Mouse (Mus musculus): ENCODE results near the gene Pcgf2.
"Not testable (repeated sequence)": the region's sequence is repeated elsewhere in the genome, so short reads cannot be mapped to it uniquely, and the experiment has no call there.

Gene Pcgf2

GRCm38 (mm10) chr11:97700003-97700745 is at the start of gene Pcgf2:
Pcgf2 (minus strand) TSS chr11:97700497.
- peak; percentile 86 for DNase-seq

DNA sequence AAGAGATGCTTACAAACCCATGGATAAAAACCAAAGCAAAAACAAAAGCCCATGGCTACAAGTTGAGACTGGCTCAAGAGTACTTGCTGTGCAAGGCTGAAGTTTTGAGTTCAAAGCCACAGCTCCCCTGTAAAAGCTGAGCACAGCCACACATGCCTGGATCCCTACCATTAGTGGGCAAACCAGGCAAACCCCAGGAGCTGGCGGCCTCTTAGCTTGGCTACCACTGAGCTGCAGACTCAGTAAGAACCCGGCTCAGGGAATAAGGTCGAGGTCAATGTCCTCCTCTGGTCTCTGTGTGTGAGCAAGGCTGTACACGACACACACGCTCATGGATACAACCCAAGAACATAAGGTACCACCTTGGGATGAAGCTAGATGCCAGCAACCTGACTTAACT is 48.2 kb upstream of the Pcgf2 start:
- DNase-seq, result no peak

DNA sequence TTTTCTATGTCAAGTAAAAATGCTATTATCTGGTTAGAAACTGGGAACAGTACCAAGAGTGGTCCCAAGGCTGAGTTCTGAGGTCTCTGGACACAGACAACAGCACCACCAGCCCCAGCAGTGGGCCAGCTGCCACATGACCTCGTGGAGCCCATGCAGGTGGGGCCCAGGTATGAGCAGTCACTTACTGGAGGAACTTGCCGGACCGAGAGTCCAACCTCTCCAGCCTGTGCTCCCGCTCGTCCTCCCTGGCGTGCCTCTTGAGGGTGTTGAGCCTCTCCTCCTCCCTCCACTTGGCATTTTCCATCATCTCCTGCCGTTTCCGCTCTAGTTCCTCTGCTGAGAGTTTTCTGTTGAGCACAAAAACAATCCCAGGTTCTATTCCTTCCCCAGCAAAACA is 47.5 kb upstream of the Pcgf2 start:
- no peak for DNase-seq

GRCm38 (mm10) chr11:97745331-97745721 is 45.0 kb upstream of the Pcgf2 start:
- DNase-seq, result no peak

- peak; percentile 99 for DNase-seq
Observed at GRCm38 (mm10) chr11:97744718-97745330, 44.5 kb upstream of the Pcgf2 start.

GRCm38 (mm10) chr11:97744063-97744717 is 43.9 kb upstream of the Pcgf2 start, which contains the start of gene Pip4k2b:
Pip4k2b (minus strand) TSS chr11:97744704.
- peak; percentile 54 for DNase-seq

DNA sequence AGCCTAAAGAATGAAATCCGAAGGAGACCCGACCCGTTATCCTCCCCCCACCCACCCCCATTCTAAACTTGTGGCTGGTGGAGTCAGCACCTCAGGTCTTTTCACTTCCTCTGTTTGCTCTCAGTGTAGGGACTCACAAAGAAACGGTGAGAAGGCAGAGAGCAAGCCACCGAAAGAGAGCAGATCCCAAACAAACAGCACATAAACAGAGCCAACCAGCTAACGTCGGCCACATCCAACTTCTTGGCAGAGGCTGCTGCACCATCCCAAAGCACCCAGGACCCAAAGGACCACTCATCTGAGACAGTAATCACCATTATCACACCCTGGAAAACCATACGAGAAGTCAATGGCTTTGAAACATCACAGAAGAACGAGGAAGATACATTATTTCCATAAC is 43.1 kb upstream of the Pcgf2 start:
- DNase-seq, result no peak

DNA sequence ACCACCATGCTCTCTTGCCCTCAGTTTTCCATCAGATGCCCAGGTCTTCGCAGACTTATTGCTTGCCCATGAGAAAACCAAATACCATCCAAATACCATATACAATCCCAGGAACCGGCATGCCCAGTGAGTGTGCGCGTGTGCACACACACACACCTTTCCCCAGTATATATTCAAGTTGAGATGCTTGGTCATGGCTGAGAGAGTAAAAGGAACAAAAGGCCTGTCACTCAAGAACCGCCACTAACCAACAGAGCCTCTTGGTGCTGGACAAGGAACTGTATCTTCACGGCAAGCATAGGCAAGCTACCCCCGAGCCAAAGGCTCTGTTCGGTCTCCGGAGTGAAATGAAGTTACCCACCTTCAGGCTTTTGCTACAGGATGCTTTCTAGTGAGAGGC is 42.3 kb upstream of the Pcgf2 start:
- DNase-seq, result no peak

- no peak for DNase-seq
Observed at GRCm38 (mm10) chr11:97742157-97742556, 41.9 kb upstream of the Pcgf2 start.

- DNase-seq, result no peak
Observed at GRCm38 (mm10) chr11:97740190-97740589, 39.9 kb upstream of the Pcgf2 start.

DNA sequence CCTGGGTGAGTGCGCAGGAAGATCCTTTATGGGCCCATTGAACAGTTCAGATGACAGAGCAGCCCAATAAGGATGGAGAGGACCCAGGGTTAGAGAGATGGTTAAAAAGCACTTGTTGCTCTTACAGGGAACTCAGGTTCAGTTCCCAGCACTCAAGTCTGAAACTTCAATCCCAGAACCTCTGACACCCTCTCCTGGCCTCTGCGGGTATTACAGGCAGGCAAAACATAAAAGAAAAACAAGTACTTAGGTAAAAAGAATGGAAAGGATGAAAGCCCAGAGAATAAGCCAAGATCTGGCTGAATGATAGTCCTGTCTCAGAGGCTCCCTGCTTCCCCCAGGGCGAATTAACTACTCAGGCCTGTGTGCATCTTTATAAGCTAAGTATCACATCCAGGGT is 38.9 kb upstream of the Pcgf2 start:
- DNase-seq, result no peak

GRCm38 (mm10) chr11:97738703-97739102 is 38.4 kb upstream of the Pcgf2 start:
- DNase-seq, result no peak

GRCm38 (mm10) chr11:97737600-97737999 is 37.3 kb upstream of the Pcgf2 start:
- DNase-seq, result no peak

DNA sequence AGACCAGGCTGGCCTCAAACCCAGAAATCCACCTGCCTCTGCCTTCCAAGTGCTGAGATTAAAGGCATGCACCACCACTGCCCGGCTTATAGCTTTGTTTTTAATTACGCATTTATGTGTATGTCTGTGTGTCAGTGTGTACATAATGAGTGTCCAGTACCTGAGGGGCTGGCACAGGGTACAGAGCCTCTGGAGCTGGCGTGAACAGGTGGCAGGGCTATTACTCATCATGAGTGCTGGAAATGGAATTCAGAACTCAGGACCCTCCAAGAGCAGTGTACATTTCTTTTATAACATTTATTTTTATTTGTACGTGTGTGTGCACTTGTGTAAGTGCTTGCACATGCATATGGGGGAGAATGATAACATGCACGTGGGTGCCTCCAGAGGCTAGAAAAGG is 36.3 kb upstream of the Pcgf2 start:
- no peak for DNase-seq

DNA sequence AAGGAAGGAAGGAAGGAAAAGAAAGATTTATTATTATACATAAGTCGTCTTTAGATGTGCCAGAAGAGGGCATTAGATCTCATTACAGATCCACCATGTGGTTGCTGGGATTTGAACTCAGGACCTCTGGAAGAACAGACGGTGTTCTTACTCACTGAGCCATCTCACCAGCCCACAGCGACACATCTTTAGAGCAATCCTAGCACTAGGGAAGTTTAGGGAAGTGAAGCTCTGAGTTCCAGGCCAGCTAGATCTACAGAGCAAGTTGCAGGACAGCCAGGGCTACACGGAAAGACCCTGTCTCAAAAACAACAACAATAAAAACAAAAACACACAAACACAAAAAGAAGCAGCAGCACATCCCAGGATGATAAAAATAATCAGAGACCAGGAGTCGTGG is 34.5 kb upstream of the Pcgf2 start:
- DNase-seq, result not testable (repeated sequence)

DNA sequence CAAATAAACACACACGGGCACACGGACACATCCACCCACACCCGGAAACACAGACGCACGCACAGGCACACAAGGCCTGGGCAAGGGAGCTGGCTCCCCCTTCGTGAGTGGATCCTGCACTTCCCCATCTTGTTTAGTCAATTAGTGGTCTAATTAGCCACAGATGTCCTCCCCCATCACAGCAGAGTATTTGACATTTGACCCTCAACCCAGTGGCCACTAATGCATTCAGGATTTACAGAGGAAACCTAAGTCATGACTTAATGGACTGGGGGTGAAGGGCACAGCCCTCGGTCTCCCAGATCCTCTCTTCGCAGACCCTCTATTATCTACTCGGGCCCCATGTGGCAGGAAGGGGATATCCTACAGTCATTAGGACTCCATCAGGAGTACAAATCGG is 33.4 kb upstream of the Pcgf2 start:
- DNase-seq, result no peak

- DNase-seq, result no peak
Observed at GRCm38 (mm10) chr11:97728730-97729129, 28.4 kb upstream of the Pcgf2 start.

DNA sequence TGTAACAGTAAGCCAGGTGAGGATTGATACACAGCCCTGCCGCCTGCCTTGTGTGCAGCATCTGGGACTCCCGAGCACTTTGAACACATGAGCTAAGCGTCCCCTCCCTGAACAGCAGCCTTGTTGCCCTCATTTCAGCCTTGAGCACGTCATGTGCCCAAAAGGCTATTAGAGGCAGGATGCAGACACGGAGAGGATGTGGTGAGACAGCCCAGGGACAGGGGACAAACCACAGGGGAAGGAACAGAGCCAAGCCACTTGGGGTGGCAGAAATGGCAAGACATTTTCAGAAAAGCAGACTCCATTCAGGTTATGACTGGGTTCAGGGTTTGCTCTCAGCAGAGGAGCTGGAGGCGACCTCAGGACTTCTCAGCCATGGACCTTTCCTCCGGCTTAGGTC is 28.0 kb upstream of the Pcgf2 start:
- DNase-seq, result no peak

DNA sequence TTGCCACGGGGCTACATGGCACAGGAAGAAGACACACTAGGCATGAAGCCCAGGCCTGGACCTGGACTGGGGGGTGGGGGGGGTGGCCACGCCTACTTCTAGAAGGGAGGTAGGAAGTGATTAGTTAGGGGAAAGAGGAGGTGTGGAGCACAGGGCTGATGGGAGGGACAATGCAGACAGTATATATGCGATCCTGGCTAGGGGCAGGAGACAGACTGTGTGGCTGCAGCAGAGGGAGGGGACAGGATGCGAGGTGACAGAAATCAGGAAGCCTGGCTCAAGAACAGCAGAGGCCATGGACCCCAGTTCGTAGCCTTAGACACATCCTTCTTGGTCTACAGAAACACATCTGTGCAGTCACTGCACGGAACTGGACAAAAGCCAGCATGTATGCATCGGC is 23.4 kb upstream of the Pcgf2 start:
- DNase-seq, result no peak

DNA sequence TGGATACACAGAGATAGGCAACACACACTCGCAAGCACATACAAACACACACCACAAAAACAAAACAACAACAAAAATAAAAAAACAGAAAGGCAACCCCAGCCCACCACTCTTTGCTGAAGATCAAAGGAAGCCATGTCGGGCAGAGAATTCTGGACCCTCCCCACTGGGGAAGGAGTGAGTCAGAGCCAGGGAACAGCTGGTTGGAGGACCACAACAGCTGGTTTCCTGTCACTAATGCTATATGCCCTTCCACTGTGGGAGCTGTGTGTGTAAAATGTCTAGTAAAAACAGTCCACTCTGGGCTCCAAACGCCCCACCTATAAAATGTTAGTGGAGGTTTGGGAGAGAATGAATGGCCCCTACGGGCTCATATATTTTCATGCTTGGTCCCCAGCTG is 21.0 kb upstream of the Pcgf2 start:
- no peak for DNase-seq

DNA sequence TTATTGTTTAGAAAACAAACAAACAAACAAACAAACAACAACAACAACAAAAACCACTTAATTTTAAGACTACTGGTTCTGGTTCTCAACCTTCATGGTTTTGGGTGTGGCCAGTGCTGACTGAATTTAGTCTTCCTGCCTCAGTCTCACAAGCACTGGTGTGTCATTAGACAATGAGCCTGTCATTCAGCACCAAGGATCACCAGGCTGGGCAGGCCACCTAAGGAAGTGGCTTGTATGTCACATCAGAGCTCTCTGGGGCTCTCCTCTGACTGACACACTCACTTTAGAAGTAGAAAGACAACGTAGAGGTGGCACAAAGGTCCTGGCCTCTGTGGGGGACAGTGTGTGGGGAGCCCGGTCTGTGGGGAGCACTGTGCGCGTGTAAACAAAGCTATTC is 18.7 kb upstream of the Pcgf2 start:
- DNase-seq, result no peak

- DNase-seq, result no peak
Observed at GRCm38 (mm10) chr11:97718281-97718860, 18.1 kb upstream of the Pcgf2 start.

DNA sequence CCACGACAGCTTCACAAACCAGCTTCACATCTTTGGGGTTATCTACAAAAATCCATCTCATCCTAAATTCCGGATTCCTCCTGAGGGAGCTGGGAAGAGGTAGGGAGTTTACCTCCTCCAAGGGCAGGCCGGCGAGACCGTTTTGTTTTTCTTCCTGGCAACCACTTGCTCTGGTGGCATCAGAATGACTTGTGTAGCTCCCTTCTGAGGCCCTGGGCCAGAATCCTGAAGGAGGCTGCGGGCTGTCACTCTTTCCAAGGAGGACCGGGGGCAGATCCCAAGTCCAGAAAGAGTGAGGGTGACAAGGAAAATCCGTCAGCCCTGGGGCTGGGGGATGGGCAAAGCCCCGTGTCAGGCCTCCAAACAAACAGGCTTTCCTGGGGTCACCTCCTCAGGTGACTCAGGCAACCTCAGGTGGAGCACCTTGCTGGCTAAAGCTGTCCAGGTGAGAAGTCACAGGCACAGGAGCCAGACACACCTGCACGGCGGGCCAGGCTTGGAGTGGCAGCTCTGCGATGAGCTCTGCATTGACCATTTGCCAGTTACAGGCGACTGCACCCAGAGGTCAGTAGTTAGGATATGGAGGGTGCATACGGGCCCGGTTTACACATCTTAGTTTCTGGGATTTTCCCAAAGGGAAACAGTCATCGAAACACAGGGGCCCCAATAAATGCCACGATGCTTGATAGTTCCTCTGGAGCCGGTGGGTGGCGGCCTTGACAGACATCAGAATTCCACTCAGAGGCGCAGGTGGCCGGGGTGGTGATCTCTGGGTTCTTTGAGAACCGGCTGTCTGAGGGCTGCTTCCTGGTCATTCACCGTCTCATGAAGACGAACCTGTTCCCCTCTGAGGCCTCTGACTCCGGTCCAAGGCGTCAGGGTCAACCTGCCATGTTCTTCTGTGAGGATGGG is 17.3 kb upstream of the Pcgf2 start:
- DNase-seq, result no peak
